Mouse (Mus musculus) megakaryocyte, embryonic 14.5 days (primary cell): ENCODE measurements around the gene Vps16.

ENCODE experiments used
- FLI1 ChIP-seq: IDR thresholded peaks from 2 replicates; pipeline ENCODE4 v1.6.1; 2012; ENCODE audit warnings: low read length, inconsistent platforms, mixed read lengths
- GATA1 ChIP-seq: IDR thresholded peaks from 3 replicates; pipeline ENCODE4 v1.6.1; 2012; ENCODE audit warnings: mixed read lengths, low read length, inconsistent platforms, borderline replicate concordance

DNA sequence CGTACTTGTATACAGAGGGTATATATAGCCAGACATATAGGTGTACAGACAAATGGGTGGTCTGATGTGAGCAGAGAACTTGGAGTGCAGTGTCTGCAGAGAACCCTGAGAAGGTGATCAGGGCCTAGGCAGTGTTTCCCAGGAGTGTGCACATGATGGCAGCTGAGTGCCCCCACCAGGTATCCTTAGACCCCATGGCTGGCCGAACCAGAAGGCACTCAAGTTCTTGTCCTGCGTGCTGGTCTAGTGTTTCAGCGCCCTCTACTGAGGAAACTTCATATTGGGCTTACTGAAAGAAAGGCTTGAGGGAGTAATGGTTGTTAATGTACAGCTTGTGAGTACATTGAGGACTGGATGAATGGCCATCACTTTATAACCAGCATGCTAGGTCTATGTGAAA lies 9.0 kb downstream of the Vps16 start:
- TF ChIP-seq GATA1 = no peak
- no peak for TF ChIP-seq FLI1
